Mouse (Mus musculus): ENCODE data around the gene AY074887.

DNA sequence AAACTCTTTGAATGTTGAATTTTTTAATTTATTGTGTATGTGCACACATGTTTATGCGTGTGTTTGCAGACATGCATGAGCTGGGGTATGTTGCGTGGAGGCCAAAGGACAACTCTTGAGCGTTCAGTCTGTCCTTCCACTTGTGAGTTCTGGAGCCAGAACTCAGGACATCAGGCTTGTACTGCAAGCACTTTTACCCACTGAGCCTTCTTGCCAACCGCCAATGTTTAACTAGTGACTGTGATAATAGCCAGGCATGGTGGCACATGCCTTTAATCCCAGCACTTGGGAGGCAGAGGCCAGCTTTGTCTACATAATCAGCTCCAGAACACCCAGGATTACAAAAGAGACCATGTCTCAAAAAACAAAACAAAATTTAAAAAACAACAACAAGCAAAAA, 8.7 kb downstream of the AY074887 start:
- TF ChIP-seq POLR2A (IDR thresholded peaks at IDR 0.05; ENCODE audit: low read depth, low read length) (no peak), CTCF (IDR thresholded peaks at IDR 0.05; ENCODE audit: extremely low read depth, insufficient read depth, insufficient read length, insufficient replicate concordance) (no peak)
